Mouse (Mus musculus): ENCODE results near the gene Gm13278.
"Not testable (repeated sequence)": the region's sequence is repeated elsewhere in the genome, so short reads cannot be mapped to it uniquely, and the experiment has no call there.

Gene Gm13278

GRCm38 (mm10) chr4:88793936-88794675 is 2.8 kb downstream of the Gm13278 start, which contains the start of gene Gm13275:
Gm13275 (plus strand) TSS chr4:88794487.
- peak; percentile 74 to 83 for DNase-seq (ENCODE audit: low spot score in 2 of 2)

GRCm38 (mm10) chr4:88797097-88797496 is 5.7 kb downstream of the Gm13278 start, which contains the start of gene Gm13279:
Gm13279 (plus strand) TSS chr4:88797397.
- DNase-seq (ENCODE audit: low spot score in 2 of 2): not testable (repeated sequence)

- not testable (repeated sequence) for DNase-seq (ENCODE audit: low spot score in 2 of 2)
Observed at GRCm38 (mm10) chr4:88799365-88799764, 8.0 kb downstream of the Gm13278 start, which contains the start of gene Gm13285. Gm13285 (plus strand) TSS chr4:88799665.

- DNase-seq (ENCODE audit: low spot score in 2 of 2): not testable (repeated sequence)
Observed at GRCm38 (mm10) chr4:88802954-88803353, 11.6 kb downstream of the Gm13278 start, which contains the start of gene Gm13287. Gm13287 (plus strand) TSS chr4:88803254.

- DNase-seq (ENCODE audit: low spot score in 2 of 2): not testable (repeated sequence)
Observed at GRCm38 (mm10) chr4:88805231-88805630, 13.9 kb downstream of the Gm13278 start, which contains the start of gene Gm13288. Gm13288 (plus strand) TSS chr4:88805531.

GRCm38 (mm10) chr4:88805761-88806160 is 14.4 kb downstream of the Gm13278 start:
- peak in 1 of 2 experiments; percentile 36 for DNase-seq (ENCODE audit: low spot score in 2 of 2)

- DNase-seq (ENCODE audit: low spot score in 2 of 2): no peak
Observed at GRCm38 (mm10) chr4:88815928-88816327, 24.6 kb downstream of the Gm13278 start, which contains the start of gene Ifna7. Ifna7 (plus strand) TSS chr4:88816228.

- no peak for DNase-seq (ENCODE audit: low spot score in 2 of 2)
Observed at GRCm38 (mm10) chr4:88819659-88820058, 28.3 kb downstream of the Gm13278 start, which contains the start of gene Ifna11. Ifna11 (plus strand) TSS chr4:88819959.

- DNase-seq (ENCODE audit: low spot score in 2 of 2): no peak
Observed at GRCm38 (mm10) chr4:88822995-88823394, 31.6 kb downstream of the Gm13278 start.

- not testable (repeated sequence) for DNase-seq (ENCODE audit: low spot score in 2 of 2)
Observed at GRCm38 (mm10) chr4:88827116-88827515, 35.8 kb downstream of the Gm13278 start, which contains the start of gene Ifna6. Ifna6 (plus strand) TSS chr4:88827416.

GRCm38 (mm10) chr4:88830523-88830922 is 39.2 kb downstream of the Gm13278 start:
- DNase-seq (ENCODE audit: low spot score in 2 of 2): peak in 1 of 2 experiments; percentile 9

- not testable (repeated sequence) for DNase-seq (ENCODE audit: low spot score in 2 of 2)
Observed at GRCm38 (mm10) chr4:88835225-88835624, 43.9 kb downstream of the Gm13278 start, which contains the start of gene Ifna5. Ifna5 (plus strand) TSS chr4:88835525.

- no peak for DNase-seq (ENCODE audit: low spot score in 2 of 2)
Observed at GRCm38 (mm10) chr4:88838828-88839227, 47.5 kb downstream of the Gm13278 start.

- DNase-seq (ENCODE audit: low spot score in 2 of 2): no peak
Observed at GRCm38 (mm10) chr4:88840058-88840457, 48.7 kb downstream of the Gm13278 start.

- no peak for DNase-seq (ENCODE audit: low spot score in 2 of 2)
Observed at GRCm38 (mm10) chr4:88841438-88841911, 50.1 kb downstream of the Gm13278 start, which contains the start of gene Ifna4. Ifna4 (plus strand) TSS chr4:88841861.
